Mouse (Mus musculus) midbrain, embryonic 13.5 days (tissue): ENCODE results near the gene Yipf1. TPM values are rescaled to one million over a fixed set of nuclear protein-coding genes. Genes with fewer than 3 reads are reported as not detected.
A peak's percentile ranks its signal among the peaks of the same experiment; 100 is the strongest.
"Not testable (repeated sequence)": the region's sequence is repeated elsewhere in the genome, so short reads cannot be mapped to it uniquely, and the experiment has no call there.

Experiments used
- ATAC-seq: fragments of 200-750 bp; cut with Nextera tagmentation; 2 replicates; pipeline ENCODE4 v1.8.0; 2017; ENCODE audit warnings: mild to moderate bottlenecking, moderate TSS enrichment, moderate library complexity
- H3K27ac ChIP-seq: fragments of 300-500 bp; sonication (generic); 2 replicates; pipeline ENCODE4 v1.5.1; 2015; ENCODE audit warnings: inconsistent platforms, mild to moderate bottlenecking, moderate library complexity
- H3K27me3 ChIP-seq: fragments of 300-500 bp; sonication (generic); 2 replicates; pipeline ENCODE4 v1.6.1; 2015; ENCODE audit warnings: mild to moderate bottlenecking, inconsistent platforms
- H3K36me3 ChIP-seq: fragments of 300-500 bp; sonication (generic); 2 replicates; pipeline ENCODE4 v1.6.1; 2015; ENCODE audit warnings: mild to moderate bottlenecking, inconsistent platforms
- H3K4me1 ChIP-seq: fragments of 300-500 bp; sonication (generic); replicated peaks from 2 replicates; pipeline ENCODE4 v1.6.1; 2015; ENCODE audit warnings: inconsistent platforms
- H3K4me2 ChIP-seq: fragments of 300-500 bp; sonication (generic); replicated peaks from 2 replicates; pipeline ENCODE4 v1.6.1; 2015; ENCODE audit warnings: moderate library complexity, mild to moderate bottlenecking, inconsistent platforms
- H3K4me3 ChIP-seq: fragments of 300-500 bp; sonication (generic); replicated peaks from 2 replicates; pipeline ENCODE4 v1.5.1; 2015; ENCODE audit warnings: mild to moderate bottlenecking, inconsistent platforms
- H3K9ac ChIP-seq: fragments of 300-500 bp; sonication (generic); replicated peaks from 2 replicates; pipeline ENCODE4 v1.6.1; 2015; ENCODE audit warnings: mild to moderate bottlenecking, inconsistent platforms
- H3K9me3 ChIP-seq: fragments of 300-500 bp; sonication (generic); 2 replicates; pipeline ENCODE4 v1.6.1; 2016; ENCODE audit warnings: mild to moderate bottlenecking, inconsistent platforms
- WGBS: fragments of 180-500 bp; shearing (Covaris S2); methylation state at CpG from one replicate; pipeline ENCODE4 v1.1.7; 2015; 5-methylcytosine and 5-hydroxymethylcytosine counted together
- polyA plus RNA-seq: library from polyadenylated mRNA; unstranded; fragments of >200 nt; fragmentation: Nextera tagmentation; extraction: Ambion mirVana; gene quantifications from 2 replicates; pipeline ENCODE4 v1.2.1, GENCODE M21; 2015

Gene Yipf1
- polyA plus RNA-seq, 1 experiment from 2014 or later, result 53.9 TPM

- WGBS, result 86% methylated on average over 8 of the region's 8 CpGs
- Histone ChIP-seq H3K9ac (no peak overlapping the region), H3K36me3 (0 out of 2 replicates have a peak, but pooled peaks cover 10% of the 10 kb centered on the region), H3K9me3 (peaks cover 3% of the 10 kb centered on the region; the same call in 1 of the 2 replicates), H3K27me3 (no peaks in the 10 kb centered on the region), H3K4me1 (peaks cover 5% of the 10 kb centered on the region), H3K4me3 (no peak overlapping the region), H3K4me2 (no peak overlapping the region), H3K27ac (no peak overlapping the region)
- no peak for ATAC-seq
Observed at GRCm38 (mm10) chr4:107336356-107336755, 22.2 kb downstream of the Yipf1 start.

- H3K27me3 ChIP-seq, result no peaks in the 10 kb centered on the region
- no peak for ATAC-seq
Observed at GRCm38 (mm10) chr4:107337455-107337854, 23.3 kb downstream of the Yipf1 start.

GRCm38 (mm10) chr4:107341354-107341753, 27.2 kb downstream of the Yipf1 start:
- ATAC-seq, result no peak
- H3K27ac ChIP-seq, result no peak overlapping the region

More at GRCm38 (mm10) chr4:107337455-107337854, 23.3 kb downstream of the Yipf1 start:
- H3K9ac ChIP-seq, result no peak overlapping the region
- 0 out of 2 replicates have a peak, but pooled peaks cover 10% of the 10 kb centered on the region for H3K36me3 ChIP-seq
- no peak overlapping the region for H3K4me2 ChIP-seq
- 93% methylated on average over 5 of the region's 5 CpGs for WGBS
- H3K4me3 ChIP-seq, result no peak overlapping the region
- H3K27ac ChIP-seq, result no peak overlapping the region
- H3K4me1 ChIP-seq, result peaks cover 8% of the 10 kb centered on the region
- peaks cover 3% of the 10 kb centered on the region; the same call in 1 of the 2 replicates for H3K9me3 ChIP-seq

DNA sequence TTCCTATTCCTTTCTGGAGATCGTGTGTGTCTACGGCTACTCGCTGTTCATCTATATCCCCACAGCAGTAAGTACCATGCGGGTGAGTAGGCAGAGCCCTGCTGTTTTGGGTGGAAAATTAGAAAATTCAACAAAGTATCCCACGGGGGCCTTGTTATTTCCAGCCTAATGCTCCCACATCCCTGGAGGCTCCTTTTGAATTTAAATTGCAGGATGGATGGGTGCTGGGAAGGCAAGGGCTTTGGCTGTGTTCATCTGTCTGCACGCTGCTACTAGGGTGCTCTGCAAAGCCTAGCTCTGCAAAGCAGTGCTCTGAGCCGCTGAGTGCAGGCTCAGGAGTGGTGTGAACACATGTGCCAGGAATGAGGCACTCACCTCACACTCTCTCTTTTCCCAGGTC, 30.4 kb downstream of the Yipf1 start:
- 81% methylated on average over 7 of the region's 7 CpGs for WGBS
- Histone ChIP-seq H3K27ac (no peak overlapping the region), H3K9me3 (no peaks in the 10 kb centered on the region), H3K4me2 (no peak overlapping the region), H3K27me3 (no peaks in the 10 kb centered on the region), H3K4me1 (peaks cover 19% of the 10 kb centered on the region), H3K9ac (no peak overlapping the region), H3K4me3 (no peak overlapping the region), H3K36me3 (peaks cover 18% of the 10 kb centered on the region; the same call in 1 of the 2 replicates)
- ATAC-seq, result no peak

More at GRCm38 (mm10) chr4:107341354-107341753, 27.2 kb downstream of the Yipf1 start:
- Histone ChIP-seq H3K9me3 (no peaks in the 10 kb centered on the region), H3K27me3 (no peaks in the 10 kb centered on the region), H3K36me3 (peaks cover 22% of the 10 kb centered on the region; the same call in 1 of the 2 replicates), H3K4me2 (no peak overlapping the region), H3K9ac (no peak overlapping the region), H3K4me3 (no peak overlapping the region), H3K4me1 (peaks cover 8% of the 10 kb centered on the region)
- WGBS, result 41% methylated on average over 5 of the region's 5 CpGs

- no peak overlapping the region for H3K9ac ChIP-seq
- no peak for ATAC-seq
- H3K4me1 ChIP-seq, result peaks cover 11% of the 10 kb centered on the region
- no peaks in the 10 kb centered on the region for H3K27me3 ChIP-seq
- H3K9me3 ChIP-seq, result no peaks in the 10 kb centered on the region
- H3K36me3 ChIP-seq, result peaks cover 36% of the 10 kb centered on the region
- H3K4me3 ChIP-seq, result no peak overlapping the region
- no peak overlapping the region for H3K27ac ChIP-seq
- H3K4me2 ChIP-seq, result no peak overlapping the region
- WGBS, result 87% methylated on average over 6 of the region's 6 CpGs
Observed at GRCm38 (mm10) chr4:107347221-107347620, 33.1 kb downstream of the Yipf1 start.

DNA sequence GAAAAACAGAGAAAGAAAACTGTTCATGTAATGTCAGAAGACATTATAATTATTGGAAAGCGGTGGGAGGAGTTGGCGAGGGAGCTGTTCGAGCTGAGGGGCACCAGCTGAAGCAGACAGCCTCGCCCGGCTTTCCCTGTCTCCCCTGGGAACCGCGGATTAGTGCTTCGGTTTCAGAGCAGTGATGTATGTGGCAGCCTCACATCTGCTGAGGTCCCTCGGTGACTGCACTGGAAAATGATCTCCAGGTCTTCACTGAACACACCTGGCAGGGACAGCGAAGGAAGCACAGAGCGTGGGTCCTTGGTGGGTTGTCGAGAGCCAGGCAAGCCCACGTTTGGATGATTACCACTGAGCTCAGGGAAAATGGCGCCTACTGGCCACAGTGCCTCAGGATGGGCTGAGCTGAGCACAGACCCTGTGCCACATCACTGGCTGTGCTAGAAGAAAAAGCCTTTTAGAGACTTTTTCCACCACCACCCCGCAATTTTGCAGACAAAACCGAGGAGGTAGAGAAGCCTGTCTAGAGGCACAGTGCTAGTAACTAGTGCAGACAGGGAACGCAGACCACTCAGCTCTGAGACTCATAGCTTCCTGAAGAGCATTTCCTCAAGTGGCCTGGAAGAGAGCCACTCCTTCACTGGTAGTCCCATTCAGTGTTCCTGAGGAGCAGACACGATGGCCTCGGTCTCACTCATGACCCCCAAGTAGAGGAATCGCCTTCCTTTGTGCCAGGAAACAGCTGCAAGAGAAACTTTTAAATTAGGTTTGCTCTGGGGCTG, 34.6 kb downstream of the Yipf1 start:
- no peaks in the 10 kb centered on the region for H3K27me3 ChIP-seq
- peaks cover 36% of the 10 kb centered on the region for H3K36me3 ChIP-seq
- H3K4me2 ChIP-seq, result no peak overlapping the region
- peak overlapping the region; percentile 30; the same call in 1 of the 2 replicates for H3K27ac ChIP-seq
- peaks cover 11% of the 10 kb centered on the region for H3K4me1 ChIP-seq
- 63% methylated on average over 20 of the region's 20 CpGs for WGBS
- H3K4me3 ChIP-seq, result no peak overlapping the region
- H3K9ac ChIP-seq, result peak overlapping the region; percentile 39
- peak; percentile 55 for ATAC-seq
- H3K9me3 ChIP-seq, result no peaks in the 10 kb centered on the region

DNA sequence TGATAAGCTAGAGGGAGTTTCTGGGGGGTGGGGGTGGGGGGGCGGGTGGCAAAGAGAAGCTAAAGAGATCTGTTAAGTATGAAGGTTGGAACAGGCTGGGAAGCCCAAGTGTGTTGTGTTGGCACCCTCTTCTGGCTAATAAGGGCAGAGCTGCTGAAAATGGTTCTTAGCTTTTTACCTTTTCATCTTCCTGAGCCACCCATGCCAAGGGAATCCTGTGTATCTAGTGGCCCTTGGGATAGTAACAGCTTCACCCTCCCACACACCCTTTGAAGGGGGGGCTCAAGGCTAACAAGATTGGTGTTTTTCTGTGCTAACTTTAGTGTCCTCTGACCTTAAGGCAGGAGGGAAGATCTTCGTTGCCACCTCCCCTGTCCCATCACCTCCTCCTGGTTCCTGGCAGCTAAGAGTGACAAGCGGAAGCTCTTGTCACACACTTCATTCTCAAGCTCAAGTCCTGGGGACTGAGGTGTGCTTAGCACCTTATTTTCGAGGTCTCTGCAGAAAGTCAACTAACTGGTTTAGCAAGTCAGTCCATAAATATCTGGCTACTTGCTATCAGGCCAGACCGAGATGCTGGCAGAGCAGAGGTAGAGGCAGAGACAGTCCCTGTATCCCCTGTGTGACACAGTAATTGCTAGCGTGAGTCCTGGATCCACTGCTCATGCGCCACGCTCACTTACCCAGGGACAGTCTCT, 35.3 kb downstream of the Yipf1 start:
- H3K27ac ChIP-seq, result no peak overlapping the region
- H3K36me3 ChIP-seq, result peaks cover 36% of the 10 kb centered on the region
- no peak overlapping the region for H3K4me2 ChIP-seq
- no peak overlapping the region for H3K9ac ChIP-seq
- H3K27me3 ChIP-seq, result no peaks in the 10 kb centered on the region
- WGBS, result 75% methylated on average over 8 of the region's 8 CpGs
- no peak overlapping the region for H3K4me3 ChIP-seq
- peak; percentile 34; the same call in 1 of the 2 replicates for ATAC-seq
- H3K4me1 ChIP-seq, result peaks cover 11% of the 10 kb centered on the region
- H3K9me3 ChIP-seq, result no peaks in the 10 kb centered on the region

DNA sequence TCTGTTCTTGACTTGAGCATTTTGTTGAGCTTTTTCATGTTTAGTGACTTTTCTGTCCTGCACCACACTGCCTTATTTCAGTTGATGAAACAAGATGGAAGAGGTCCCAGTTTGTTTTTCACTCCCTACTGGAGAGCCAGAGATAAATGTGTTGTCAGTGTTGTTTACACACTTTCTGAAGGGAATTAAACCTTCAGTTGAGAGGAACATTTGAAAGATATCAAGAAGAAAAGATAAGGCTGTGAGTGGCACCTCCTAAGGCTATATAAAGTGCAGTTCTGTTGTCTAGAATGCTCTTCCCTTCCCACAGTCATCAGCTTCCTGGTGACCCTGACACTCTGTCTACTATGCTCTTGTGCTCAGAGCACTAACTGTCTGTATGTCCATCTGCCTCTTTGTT, 37.2 kb downstream of the Yipf1 start:
- Histone ChIP-seq H3K27ac (no peak overlapping the region), H3K36me3 (peaks cover 22% of the 10 kb centered on the region), H3K27me3 (no peaks in the 10 kb centered on the region), H3K4me3 (no peak overlapping the region), H3K4me1 (peaks cover 11% of the 10 kb centered on the region), H3K4me2 (no peak overlapping the region), H3K9me3 (no peaks in the 10 kb centered on the region), H3K9ac (no peak overlapping the region)
- no peak for ATAC-seq

- no peak overlapping the region for H3K27ac ChIP-seq
- H3K9me3 ChIP-seq, result no peaks in the 10 kb centered on the region
- H3K4me1 ChIP-seq, result peaks cover 5% of the 10 kb centered on the region
- H3K4me2 ChIP-seq, result no peak overlapping the region
- no peak overlapping the region for H3K4me3 ChIP-seq
- H3K9ac ChIP-seq, result no peak overlapping the region
- WGBS, result 88% methylated on average over 3 of the region's 3 CpGs
- peaks cover 22% of the 10 kb centered on the region for H3K36me3 ChIP-seq
- no peaks in the 10 kb centered on the region for H3K27me3 ChIP-seq
- ATAC-seq, result no peak
Observed at GRCm38 (mm10) chr4:107353612-107354011, 39.4 kb downstream of the Yipf1 start.

GRCm38 (mm10) chr4:107354126-107354525, 40.0 kb downstream of the Yipf1 start:
- Histone ChIP-seq H3K36me3 (peaks cover 23% of the 10 kb centered on the region), H3K9me3 (no peaks in the 10 kb centered on the region), H3K4me1 (peaks cover under 1% of the 10 kb centered on the region), H3K27ac (no peak overlapping the region), H3K4me2 (no peak overlapping the region), H3K4me3 (no peak overlapping the region), H3K9ac (no peak overlapping the region), H3K27me3 (no peaks in the 10 kb centered on the region)
- ATAC-seq, result no peak
- 90% methylated on average over 5 of the region's 5 CpGs for WGBS

- H3K4me3 ChIP-seq, result no peak overlapping the region
- 69% methylated on average over 4 of the region's 4 CpGs for WGBS
- ATAC-seq, result no peak
- H3K4me2 ChIP-seq, result no peak overlapping the region
- peaks cover 24% of the 10 kb centered on the region for H3K36me3 ChIP-seq
- no peak overlapping the region for H3K9ac ChIP-seq
- H3K27ac ChIP-seq, result no peak overlapping the region
- no peaks in the 10 kb centered on the region for H3K9me3 ChIP-seq
- H3K27me3 ChIP-seq, result no peaks in the 10 kb centered on the region
- no peaks in the 10 kb centered on the region for H3K4me1 ChIP-seq
Observed at GRCm38 (mm10) chr4:107354543-107354942, 40.4 kb downstream of the Yipf1 start.

GRCm38 (mm10) chr4:107357172-107357571, 43.0 kb downstream of the Yipf1 start:
- WGBS, result 84% methylated on average over 8 of the region's 8 CpGs
- H3K36me3 ChIP-seq, H3K27ac ChIP-seq, H3K9ac ChIP-seq, H3K9me3 ChIP-seq, ATAC-seq, H3K4me2 ChIP-seq, H3K4me1 ChIP-seq, H3K4me3 ChIP-seq, H3K27me3 ChIP-seq: not testable (repeated sequence)
